Mouse (Mus musculus) MEL-GATA-1-ER (cell line): ENCODE measurements around the gene H1foo.
A peak's percentile ranks its signal among the peaks of the same experiment; 100 is the strongest.

Experiments
- DNase-seq: peaks from one replicate; pipeline ENCODE4 v3.0.0-alpha.2; 2012; ENCODE audit warnings: low read depth; ENCODE audit errors: extremely low read depth

H1foo gene

GRCm38 (mm10) chr6:115985622-115986021 is 40.9 kb downstream of the H1foo start:
- no peak for DNase-seq

- DNase-seq, result no peak
Observed at GRCm38 (mm10) chr6:115986472-115987095, 41.8 kb downstream of the H1foo start.

DNA sequence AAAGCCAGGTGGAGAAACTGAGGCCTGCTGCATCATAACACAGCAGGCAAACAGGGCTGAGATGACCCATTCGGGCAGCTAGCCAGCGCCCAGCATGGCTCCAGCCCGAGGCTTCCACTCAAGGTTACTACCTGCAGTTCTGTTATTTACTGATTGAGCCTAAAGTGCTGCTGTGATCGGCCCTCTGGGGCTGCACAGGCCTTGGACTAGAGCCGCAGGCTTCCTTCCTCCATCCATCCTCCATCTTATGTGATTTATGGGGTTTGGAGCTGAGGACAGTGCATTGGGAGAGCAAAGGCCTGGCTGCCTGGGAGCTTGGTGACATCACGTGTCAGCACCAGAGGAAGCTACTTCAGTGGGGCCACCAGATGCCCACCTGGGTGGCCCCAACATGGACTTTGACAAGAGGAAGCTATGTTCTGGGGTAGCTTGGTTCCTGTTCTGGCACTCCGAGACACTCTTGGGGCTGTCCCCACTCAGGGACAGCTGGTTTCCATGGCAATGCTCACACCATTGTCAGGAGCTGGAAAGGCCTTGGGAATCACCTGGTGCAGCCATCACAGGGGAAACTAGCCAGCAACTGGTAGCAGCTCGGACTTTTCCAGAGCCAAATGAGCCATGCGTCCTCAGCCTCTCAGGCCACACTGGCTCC is 42.5 kb downstream of the H1foo start:
- DNase-seq, result no peak

- DNase-seq, result no peak
Observed at GRCm38 (mm10) chr6:115989032-115989431, 44.3 kb downstream of the H1foo start.

- DNase-seq, result no peak
Observed at GRCm38 (mm10) chr6:115989607-115990006, 44.9 kb downstream of the H1foo start.

DNA sequence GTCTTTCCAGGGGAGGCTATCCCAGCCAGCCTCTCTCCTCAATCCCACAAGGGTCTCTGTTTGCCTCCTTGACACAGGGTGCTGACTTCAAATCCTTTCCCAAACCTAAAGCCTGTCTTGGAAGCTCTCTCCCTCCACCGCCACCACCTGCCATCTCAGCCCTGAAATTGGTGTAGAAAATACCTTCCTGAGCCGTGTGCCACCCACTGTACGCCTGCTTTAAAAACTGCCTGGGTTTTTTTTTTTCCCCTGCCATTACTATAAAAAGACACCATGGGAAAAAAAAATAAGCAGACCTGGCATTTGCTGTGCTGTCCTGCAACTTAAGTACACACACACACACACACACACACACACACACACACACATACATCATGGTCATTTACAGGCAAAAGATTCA is 45.3 kb downstream of the H1foo start:
- no peak for DNase-seq

- no peak for DNase-seq
Observed at GRCm38 (mm10) chr6:115990479-115990878, 45.7 kb downstream of the H1foo start.

GRCm38 (mm10) chr6:115991108-115991880 is 46.6 kb downstream of the H1foo start:
- no peak for DNase-seq

DNA sequence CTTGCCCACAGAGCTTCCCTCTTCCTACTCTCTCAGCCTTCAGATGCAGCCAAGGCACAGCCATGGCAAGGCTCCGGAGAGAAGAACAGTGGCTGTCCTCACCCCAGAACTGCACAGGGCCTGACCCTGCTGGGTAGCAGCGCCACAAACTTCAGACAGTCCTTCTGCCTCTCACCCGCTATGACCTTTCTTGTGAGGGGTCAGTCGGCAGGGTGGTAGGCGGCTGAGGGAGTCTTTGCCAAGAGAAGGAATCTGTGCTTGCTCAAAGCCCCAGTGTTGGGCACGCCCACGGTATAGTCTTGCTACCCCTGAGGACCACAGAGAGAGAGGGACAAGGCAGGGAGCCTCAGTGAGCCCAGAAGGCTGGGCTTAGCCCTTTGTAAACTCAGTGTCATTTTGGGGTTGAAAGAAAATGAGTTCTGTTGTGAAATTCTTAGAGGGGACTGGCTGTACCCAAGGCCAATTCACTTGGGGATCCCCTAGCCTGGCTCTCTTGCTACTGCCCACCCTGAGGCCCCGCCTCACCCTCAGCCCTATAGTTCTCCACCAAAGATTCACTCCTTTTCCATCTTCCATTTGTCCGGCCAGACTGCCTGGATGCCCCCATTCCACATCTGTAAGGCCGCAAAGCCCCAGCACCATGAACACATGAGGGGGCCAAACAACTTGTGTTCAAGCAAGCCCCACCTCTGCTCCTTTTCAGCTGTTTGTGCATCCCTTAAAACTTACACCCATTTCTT is 47.3 kb downstream of the H1foo start:
- no peak for DNase-seq

DNA sequence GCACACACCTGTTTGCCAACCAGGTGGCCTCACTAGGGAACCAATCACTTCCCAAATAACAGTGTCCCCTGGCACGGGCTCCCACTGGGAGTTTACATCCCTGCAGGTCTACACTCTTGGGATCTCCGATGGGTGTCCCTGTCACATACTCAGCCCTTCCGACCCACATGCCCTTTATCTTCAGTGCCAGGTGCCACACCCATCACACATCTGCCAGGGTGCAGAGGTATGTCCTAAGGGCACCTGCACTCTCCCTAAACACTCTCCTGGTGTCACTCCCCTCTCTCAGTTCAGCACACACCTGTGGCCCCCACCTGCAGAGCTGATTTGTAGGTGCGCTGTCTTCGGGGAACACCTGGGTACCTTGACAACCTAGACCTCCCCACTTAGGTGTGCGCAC is 48.2 kb downstream of the H1foo start:
- DNase-seq, result no peak

DNA sequence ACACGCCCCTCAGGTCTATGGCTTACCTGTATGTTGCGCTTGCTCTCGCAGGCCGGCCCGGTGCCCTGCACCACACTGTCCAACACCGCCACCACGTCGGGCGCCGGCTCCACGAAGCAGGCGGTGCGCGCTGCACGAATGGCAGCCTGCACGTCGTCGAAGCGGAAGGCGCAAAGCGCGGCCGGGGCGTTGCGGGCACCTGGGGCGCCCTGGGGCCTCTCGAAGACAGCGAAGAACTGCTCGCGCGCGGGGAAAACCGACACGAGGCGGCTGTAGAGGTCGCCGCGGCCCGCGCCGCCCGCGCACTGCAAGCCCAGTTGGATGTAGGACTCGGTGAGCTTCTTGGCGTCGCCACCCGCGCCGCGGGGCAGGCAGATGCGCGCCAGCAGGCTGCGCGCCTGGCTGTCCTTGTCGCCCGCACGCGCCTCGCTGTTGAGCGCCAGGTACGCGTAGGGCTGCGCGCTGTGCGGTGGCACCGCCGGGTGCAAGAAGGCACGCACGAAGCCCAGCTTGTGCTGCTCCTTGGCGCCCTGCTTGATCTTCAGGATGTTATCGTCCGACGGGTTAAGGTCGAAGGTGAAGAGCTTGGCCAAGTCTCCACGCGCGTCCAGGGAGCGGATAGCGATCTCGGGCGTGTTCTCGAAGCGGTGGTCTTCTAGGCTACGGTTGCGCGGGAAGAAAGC is 48.9 kb downstream of the H1foo start:
- no peak for DNase-seq

- no peak for DNase-seq
Observed at GRCm38 (mm10) chr6:115994146-115994876, 49.6 kb downstream of the H1foo start.

DNA sequence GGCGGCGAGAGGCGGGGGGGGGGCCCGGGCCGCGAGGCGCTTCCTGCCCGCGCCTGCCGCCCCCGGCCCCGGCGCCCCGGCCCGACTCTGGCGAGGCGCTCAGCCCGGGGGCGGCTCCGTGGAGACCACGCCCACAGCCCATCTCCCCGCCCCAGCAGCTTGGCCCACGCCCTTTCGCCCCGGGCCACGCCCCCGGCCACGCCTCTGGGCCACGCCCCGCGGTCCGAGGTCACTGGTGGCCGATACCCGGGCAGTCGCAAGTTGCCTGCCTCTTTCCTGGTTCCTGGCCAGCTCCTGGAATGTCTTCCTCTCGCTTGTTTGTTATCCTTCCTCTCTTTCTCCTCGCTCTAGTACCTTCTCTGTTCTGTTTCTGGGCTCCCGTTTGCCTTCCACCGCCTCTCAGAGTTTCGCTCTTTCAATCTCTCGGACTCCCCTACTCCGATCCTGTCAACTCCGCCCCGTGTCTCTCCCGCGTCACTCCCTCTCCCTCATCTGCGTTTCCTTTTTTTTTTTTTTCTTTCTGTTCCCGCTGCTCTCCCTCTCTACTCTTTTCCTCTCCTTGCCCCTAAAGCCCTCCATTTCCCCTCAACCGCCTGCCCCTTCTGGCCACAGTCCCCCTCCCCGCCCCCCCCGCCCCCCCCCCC is 50.3 kb downstream of the H1foo start, which contains the start of gene Plxnd1:
Plxnd1 (minus strand) TSS at position 129 of the 644 bp plus-strand sequence.
- DNase-seq, result peak; percentile 69

DNA sequence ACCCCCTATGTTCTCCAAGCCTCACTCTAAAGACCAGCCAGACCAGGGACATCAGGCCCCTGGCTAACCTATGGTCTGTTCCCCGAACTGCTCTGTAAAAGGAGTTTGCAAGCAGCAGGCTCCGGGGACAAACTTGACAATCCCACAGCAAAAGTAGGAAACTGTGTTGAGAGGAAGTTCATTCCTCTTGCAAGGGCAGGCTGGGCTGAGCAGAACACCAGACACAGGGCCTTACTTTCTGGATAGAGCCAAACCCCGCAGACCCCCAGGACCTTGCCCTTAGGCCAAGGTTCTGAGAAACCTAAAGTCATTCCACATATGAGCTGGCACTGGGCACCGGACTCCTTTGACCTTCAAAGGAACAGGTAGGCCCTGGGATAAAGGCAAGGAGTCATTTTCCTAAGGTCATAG is 50.8 kb downstream of the H1foo start:
- DNase-seq, result no peak

DNA sequence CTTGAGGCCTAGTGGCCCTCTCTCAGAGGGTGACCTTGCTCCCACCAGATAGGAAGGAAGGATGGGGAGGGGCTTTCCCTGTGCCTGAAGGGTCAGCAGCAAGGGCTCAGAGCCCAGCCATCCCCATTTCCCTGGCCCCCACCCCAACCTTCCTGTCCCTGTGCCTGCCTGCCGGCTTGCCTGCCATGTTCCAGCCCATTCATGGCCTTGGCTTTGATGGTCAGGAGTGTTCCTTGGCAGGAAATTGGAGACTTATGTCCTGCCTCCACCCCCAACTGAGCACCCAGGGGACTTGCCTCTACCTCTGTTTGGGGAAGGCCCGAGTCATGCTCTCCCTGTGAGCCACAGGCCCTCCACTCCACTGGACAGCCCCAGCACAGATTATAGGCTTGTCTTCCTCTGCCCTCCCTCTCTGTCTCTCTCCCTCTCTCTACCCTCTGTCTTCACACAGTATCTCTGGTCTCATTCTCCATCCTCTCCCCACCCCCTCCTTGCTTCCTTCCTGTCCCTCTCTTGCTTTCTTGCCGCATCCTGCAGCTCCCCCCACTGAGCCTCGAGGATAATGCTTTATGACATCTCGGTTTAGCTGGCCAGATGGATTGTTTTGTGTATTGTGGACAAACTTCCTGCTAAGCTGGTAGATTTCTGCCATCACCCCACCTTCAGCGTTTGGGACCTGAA is 51.6 kb downstream of the H1foo start:
- peak; percentile 38 for DNase-seq

GRCm38 (mm10) chr6:115997726-115998311 is 53.1 kb downstream of the H1foo start:
- no peak for DNase-seq

DNA sequence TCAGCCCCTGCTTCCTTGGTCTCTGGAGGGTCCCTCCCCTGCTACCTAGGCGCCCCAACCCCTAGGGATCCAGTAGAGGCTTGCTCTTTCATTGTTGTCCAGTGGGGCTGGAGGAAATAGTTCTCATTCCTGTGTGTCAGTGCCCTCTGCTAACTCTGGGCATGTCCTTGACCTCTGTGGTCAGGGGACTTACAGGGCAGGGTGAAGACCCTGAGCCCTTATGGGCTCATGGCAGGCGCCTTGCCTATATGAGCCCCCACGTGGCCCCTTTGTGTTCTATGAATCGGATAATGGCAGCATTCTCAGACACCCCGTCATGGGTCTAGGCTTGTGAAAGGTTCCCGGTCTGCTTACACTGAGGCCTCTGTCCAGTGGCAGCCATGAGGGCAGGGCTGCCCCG is 54.0 kb downstream of the H1foo start:
- DNase-seq, result no peak

DNA sequence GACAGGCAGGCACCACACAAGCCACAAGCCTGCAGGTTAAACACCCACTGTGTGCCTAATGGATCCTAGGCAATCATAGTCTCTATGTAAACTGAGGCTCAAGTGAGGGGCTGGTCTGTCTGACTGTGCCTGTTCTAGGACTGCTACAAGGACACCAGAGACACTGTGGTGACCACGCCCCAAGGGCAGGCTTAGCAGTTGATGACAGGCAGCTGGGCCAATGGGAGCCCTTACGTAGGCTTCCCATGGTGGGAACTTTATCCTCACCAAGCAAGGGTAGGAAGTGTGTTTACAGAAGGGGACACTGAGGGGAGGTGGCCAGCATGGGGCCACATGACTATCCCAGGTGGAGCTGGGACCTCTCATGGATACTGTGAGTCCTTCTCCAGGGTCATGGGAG is 54.5 kb downstream of the H1foo start:
- no peak for DNase-seq
